Mouse (Mus musculus) bone marrow, adult 2 months (tissue): ENCODE measurements around the gene Epha8.

Source experiments
- CTCF ChIP-seq: fragments of 200-500 bp; IDR thresholded peaks from 2 replicates; pipeline ENCODE4 v1.5.1; 2011; ENCODE audit warnings: low read length, control low read depth; ENCODE audit not compliant: control insufficient read depth, insufficient read depth
- POLR2A ChIP-seq: fragments of 200-500 bp; IDR thresholded peaks from 2 replicates; pipeline ENCODE4 v1.6.1; 2011; ENCODE audit warnings: low read depth, mild to moderate bottlenecking, control low read depth, low read length, borderline replicate concordance; ENCODE audit not compliant: control insufficient read depth

DNA sequence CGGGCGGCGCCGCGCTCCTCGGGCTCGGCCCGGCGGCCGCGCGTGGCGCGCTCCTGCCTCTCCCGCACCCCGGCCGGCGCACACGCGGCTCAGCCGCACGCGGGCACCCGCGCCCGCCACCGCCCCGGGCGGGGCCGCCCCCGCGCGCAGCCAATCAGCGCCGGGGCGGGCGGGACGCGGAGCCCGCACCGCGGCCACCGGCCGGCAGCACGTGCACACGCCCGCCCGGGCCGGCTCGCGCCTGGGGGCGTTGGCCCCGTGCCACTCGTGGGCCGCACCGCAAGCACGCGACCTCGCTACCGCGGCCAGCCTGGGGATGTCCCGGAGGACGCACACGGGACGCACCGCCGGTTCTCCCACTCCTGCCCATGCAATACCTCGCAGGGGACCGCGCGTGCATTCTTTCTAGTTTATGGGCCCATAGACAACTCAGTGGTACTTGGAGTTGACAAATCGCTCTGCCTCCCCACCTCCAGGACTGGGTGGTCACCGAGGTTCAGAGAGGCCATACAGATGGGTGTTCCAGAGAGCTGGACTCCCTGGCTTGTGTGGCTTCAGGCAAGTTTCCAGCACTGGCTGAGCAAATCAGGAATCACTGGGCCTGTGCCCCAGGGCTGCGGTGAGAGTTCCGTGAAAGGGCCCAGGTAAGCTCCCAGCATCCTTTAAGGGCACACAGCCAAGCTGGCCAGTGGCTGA, at the start of gene Epha8:
- TF ChIP-seq CTCF (no peak), POLR2A (no peak)
